Mouse (Mus musculus): Measurements from ENCODE around the gene Aknad1. TPM values are rescaled to one million over a fixed set of nuclear protein-coding genes. Genes with fewer than 3 reads are reported as not detected.

Gene Aknad1
- polyA plus RNA-seq, 1 experiment: 2.9 TPM

DNA sequence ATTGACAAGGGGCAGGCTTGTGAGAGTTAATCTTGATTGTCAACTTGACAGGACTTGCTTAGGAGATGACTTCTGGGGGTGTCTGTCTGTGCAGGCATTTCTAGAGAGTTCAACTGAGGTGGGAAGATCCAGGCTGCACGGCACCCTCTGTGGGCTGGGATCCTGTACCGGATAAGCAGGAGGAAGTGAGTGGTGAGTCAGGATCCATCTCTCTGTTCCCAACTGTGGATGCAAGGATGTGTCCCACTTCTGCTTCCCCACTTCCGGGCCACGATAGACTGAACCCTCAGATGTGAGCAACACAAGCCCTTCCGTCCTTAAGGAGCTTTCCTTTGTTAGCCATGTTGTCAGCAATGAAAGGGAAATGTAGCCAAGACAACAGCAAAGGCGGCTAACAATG, 47.1 kb downstream of the Aknad1 start:
- TF ChIP-seq E2F4 (IDR thresholded peaks at IDR 0.05; ENCODE audit: insufficient read depth): no peak
- no peak for TF ChIP-seq MAX (IDR thresholded peaks at IDR 0.05; ENCODE audit: low read depth)
- no peak for TF ChIP-seq MYOG (IDR thresholded peaks at IDR 0.05; ENCODE audit: control insufficient read depth in 1 of 3, insufficient read depth in 1 of 3, insufficient read length in 2 of 3, low read depth in 2 of 3)
- TF ChIP-seq MYOD1 (IDR thresholded peaks at IDR 0.05; ENCODE audit: control insufficient read depth in 1 of 3, insufficient read length in 2 of 3, low read depth in 2 of 3): no peak
- TF ChIP-seq POLR2AphosphoS2 (IDR thresholded peaks at IDR 0.05; ENCODE audit: insufficient read length, low read depth): no peak
- TF ChIP-seq REST (IDR thresholded peaks at IDR 0.05; ENCODE audit: insufficient read depth, insufficient read length): no peak
- peaks cover 7% of the 10 kb centered on the region for H3K36me3 ChIP-seq (ENCODE audit: control insufficient read depth, insufficient read depth)
- no peak overlapping the region for H3K4me2 ChIP-seq (ENCODE audit: low read depth)

DNA sequence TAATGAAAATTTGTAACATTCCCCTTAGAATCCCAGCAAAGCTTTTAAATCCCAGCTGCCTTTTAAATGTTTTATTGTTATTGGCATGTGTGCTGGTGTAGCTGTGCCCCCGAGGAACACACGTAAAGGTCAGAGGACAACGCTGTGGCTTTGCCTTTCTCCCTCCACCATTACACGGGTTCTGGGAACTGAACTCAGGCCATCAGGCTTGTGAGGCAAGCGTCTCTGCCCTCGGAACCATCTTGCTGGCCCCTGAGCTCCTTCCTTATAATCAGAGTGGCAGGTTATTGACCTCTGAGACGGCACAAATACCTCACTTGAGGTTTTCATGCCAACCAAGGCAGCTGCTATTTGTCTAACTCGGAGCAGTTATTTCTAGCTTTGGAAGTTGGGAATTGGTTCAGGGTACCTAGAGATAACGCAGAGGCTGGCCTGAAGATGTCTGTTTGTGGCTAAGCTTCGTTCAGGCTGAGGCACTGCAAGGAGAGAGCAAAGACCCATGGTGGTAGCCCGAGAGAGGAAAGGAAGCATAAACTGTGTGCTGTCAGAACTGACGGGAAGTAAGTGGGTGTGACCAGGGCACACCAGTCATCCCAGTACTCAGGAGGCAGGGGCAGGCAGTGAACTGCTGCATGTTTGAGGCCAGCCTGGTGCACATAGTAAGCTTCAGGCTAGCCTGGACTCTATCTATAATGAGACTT, 48.4 kb downstream of the Aknad1 start:
- H3K27me3 ChIP-seq (ENCODE audit: control insufficient read depth, insufficient read depth, insufficient read length): no peaks in the 10 kb centered on the region
- peaks cover 10% of the 10 kb centered on the region for H3K36me3 ChIP-seq (ENCODE audit: control insufficient read depth, insufficient read depth)
- TF ChIP-seq POLR2AphosphoS2 (IDR thresholded peaks at IDR 0.05; ENCODE audit: insufficient read length, low read depth) (peak; percentile 19), TCF12 (IDR thresholded peaks at IDR 0.05; ENCODE audit: insufficient read depth, poor library complexity, severe bottlenecking) (no peak)

More for the DNA sequence above, 47.1 kb downstream of the Aknad1 start:
- no peaks in the 10 kb centered on the region for H3K79me2 ChIP-seq (ENCODE audit: control insufficient read depth, insufficient read depth)
- H3K27me3 ChIP-seq (ENCODE audit: control insufficient read depth, insufficient read depth, insufficient read length): no peaks in the 10 kb centered on the region
- H3ac ChIP-seq (ENCODE audit: control insufficient read depth, insufficient read length): no peak overlapping the region
- no peak overlapping the region for H3K4me3 ChIP-seq

DNA sequence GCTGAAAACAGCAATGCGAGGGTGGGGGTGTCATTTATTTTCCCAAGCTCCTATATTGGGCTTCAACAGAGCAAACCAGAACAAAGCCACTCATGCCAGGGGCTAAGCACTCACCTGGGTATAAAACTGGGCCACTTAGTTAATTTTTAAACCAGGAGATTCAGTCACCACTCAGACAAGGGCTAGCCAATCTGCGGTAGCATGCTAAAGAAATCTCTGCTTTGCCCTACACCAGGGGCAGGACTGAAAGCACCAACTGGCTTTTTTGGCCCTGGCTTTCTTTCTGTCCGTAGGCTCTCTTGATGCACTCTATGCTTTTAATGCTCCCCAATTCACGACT, 49.0 kb downstream of the Aknad1 start:
- Histone ChIP-seq H3K27me3 (ENCODE audit: control insufficient read depth, insufficient read depth, insufficient read length) (no peaks in the 10 kb centered on the region), H3K36me3 (ENCODE audit: control insufficient read depth, insufficient read depth) (peaks cover 13% of the 10 kb centered on the region), H3K79me2 (ENCODE audit: control insufficient read depth, insufficient read depth) (no peaks in the 10 kb centered on the region), H3ac (ENCODE audit: control insufficient read depth, insufficient read length) (no peak overlapping the region), H3K4me3 (no peak overlapping the region), H3K4me2 (ENCODE audit: low read depth) (no peak overlapping the region)
- TF ChIP-seq MYOD1 (IDR thresholded peaks at IDR 0.05; ENCODE audit: control insufficient read depth in 1 of 3, insufficient read length in 2 of 3, low read depth in 2 of 3) (no peak), MAX (IDR thresholded peaks at IDR 0.05; ENCODE audit: low read depth) (no peak), USF1 (IDR thresholded peaks at IDR 0.05; ENCODE audit: low read depth) (no peak), TCF12 (IDR thresholded peaks at IDR 0.05; ENCODE audit: insufficient read depth, poor library complexity, severe bottlenecking) (no peak), SRF (IDR thresholded peaks at IDR 0.05; ENCODE audit: control insufficient read depth, insufficient read length, low read depth) (no peak), E2F4 (IDR thresholded peaks at IDR 0.05; ENCODE audit: insufficient read depth) (no peak), POLR2A (IDR thresholded peaks at IDR 0.05; ENCODE audit: insufficient read length, low read depth) (no peak), REST (IDR thresholded peaks at IDR 0.05; ENCODE audit: insufficient read depth, insufficient read length) (no peak), CEBPB (IDR thresholded peaks at IDR 0.05; ENCODE audit: insufficient read depth, poor library complexity, severe bottlenecking) (no peak), POLR2AphosphoS2 (IDR thresholded peaks at IDR 0.05; ENCODE audit: insufficient read length, low read depth) (no peak), MYOG (IDR thresholded peaks at IDR 0.05; ENCODE audit: control insufficient read depth in 1 of 3, insufficient read depth in 1 of 3, insufficient read length in 2 of 3, low read depth in 2 of 3) (no peak), TCF3 (IDR thresholded peaks at IDR 0.05; ENCODE audit: insufficient read length, low read depth) (no peak)

More for the DNA sequence above, 48.4 kb downstream of the Aknad1 start:
- no peaks in the 10 kb centered on the region for H3K79me2 ChIP-seq (ENCODE audit: control insufficient read depth, insufficient read depth)
- no peak overlapping the region for H3K4me3 ChIP-seq
- H3ac ChIP-seq (ENCODE audit: control insufficient read depth, insufficient read length): no peak overlapping the region
- H3K4me2 ChIP-seq (ENCODE audit: low read depth): no peak overlapping the region

DNA sequence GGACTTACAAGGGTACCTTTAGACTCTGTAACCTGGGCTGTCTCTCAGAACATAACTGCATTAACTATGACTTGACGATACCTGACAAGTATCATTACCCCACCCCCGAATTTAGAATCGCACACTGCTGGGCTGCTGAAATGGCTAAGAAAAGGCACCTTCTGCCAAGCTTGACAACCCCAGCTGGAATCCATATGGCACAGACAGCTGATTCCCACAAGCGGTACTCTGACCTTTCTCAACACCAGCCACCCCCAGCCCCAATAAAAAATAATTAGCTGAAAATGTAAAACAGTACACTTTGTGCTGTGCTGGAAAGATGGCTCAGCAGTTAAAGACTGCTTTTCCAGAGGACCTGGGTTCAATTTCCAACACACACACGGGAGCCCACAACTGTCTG, 49.8 kb downstream of the Aknad1 start:
- Histone ChIP-seq H3K4me2 (ENCODE audit: low read depth) (no peak overlapping the region), H3K4me3 (no peak overlapping the region), H3K27me3 (ENCODE audit: control insufficient read depth, insufficient read depth, insufficient read length) (no peaks in the 10 kb centered on the region), H3K79me2 (ENCODE audit: control insufficient read depth, insufficient read depth) (no peaks in the 10 kb centered on the region), H3ac (ENCODE audit: control insufficient read depth, insufficient read length) (no peak overlapping the region), H3K36me3 (ENCODE audit: control insufficient read depth, insufficient read depth) (peaks cover 22% of the 10 kb centered on the region)
- TF ChIP-seq SRF (IDR thresholded peaks at IDR 0.05; ENCODE audit: control insufficient read depth, insufficient read length, low read depth) (no peak), USF1 (IDR thresholded peaks at IDR 0.05; ENCODE audit: low read depth) (no peak), CEBPB (IDR thresholded peaks at IDR 0.05; ENCODE audit: insufficient read depth, poor library complexity, severe bottlenecking) (no peak), TCF3 (IDR thresholded peaks at IDR 0.05; ENCODE audit: insufficient read length, low read depth) (no peak), TCF12 (IDR thresholded peaks at IDR 0.05; ENCODE audit: insufficient read depth, poor library complexity, severe bottlenecking) (no peak), POLR2A (IDR thresholded peaks at IDR 0.05; ENCODE audit: insufficient read length, low read depth) (no peak), MAX (IDR thresholded peaks at IDR 0.05; ENCODE audit: low read depth) (no peak), MYOG (IDR thresholded peaks at IDR 0.05; ENCODE audit: control insufficient read depth in 1 of 3, insufficient read depth in 1 of 3, insufficient read length in 2 of 3, low read depth in 2 of 3) (no peak), REST (IDR thresholded peaks at IDR 0.05; ENCODE audit: insufficient read depth, insufficient read length) (no peak)

DNA sequence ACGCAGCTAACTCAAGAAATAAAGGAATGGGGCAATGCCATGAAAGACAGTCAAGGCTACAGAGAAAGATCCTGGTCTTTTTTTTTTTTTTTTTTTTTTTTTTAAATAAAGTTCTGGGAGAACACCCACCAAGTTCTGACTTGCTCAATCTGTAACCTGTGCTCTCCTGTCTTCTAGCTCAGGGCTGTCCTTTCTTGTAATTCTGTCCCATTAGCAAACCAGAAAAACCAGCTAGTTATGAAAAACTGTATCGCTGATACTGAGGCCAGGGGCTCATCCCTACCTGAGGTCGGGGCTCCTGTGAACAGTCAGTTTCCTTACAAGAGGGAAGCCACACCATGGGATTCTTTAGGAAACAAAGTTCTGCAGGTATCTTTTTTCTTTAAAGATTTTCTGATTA, 51.0 kb downstream of the Aknad1 start:
- H3K27me3 ChIP-seq (ENCODE audit: control insufficient read depth, insufficient read depth, insufficient read length): no peaks in the 10 kb centered on the region
- TF ChIP-seq SRF (IDR thresholded peaks at IDR 0.05; ENCODE audit: control insufficient read depth, insufficient read length, low read depth) (no peak), MAX (IDR thresholded peaks at IDR 0.05; ENCODE audit: low read depth) (no peak), POLR2A (IDR thresholded peaks at IDR 0.05; ENCODE audit: insufficient read length, low read depth) (no peak), MYOG (IDR thresholded peaks at IDR 0.05; ENCODE audit: control insufficient read depth in 1 of 3, insufficient read depth in 1 of 3, insufficient read length in 2 of 3, low read depth in 2 of 3) (no peak), POLR2AphosphoS2 (IDR thresholded peaks at IDR 0.05; ENCODE audit: insufficient read length, low read depth) (no peak), MYOD1 (IDR thresholded peaks at IDR 0.05; ENCODE audit: control insufficient read depth in 1 of 3, insufficient read length in 2 of 3, low read depth in 2 of 3) (no peak), E2F4 (IDR thresholded peaks at IDR 0.05; ENCODE audit: insufficient read depth) (no peak), CEBPB (IDR thresholded peaks at IDR 0.05; ENCODE audit: insufficient read depth, poor library complexity, severe bottlenecking) (no peak), USF1 (IDR thresholded peaks at IDR 0.05; ENCODE audit: low read depth) (no peak), TCF12 (IDR thresholded peaks at IDR 0.05; ENCODE audit: insufficient read depth, poor library complexity, severe bottlenecking) (no peak), REST (IDR thresholded peaks at IDR 0.05; ENCODE audit: insufficient read depth, insufficient read length) (no peak), TCF3 (IDR thresholded peaks at IDR 0.05; ENCODE audit: insufficient read length, low read depth) (no peak)
- no peak overlapping the region for H3ac ChIP-seq (ENCODE audit: control insufficient read depth, insufficient read length)

More for the DNA sequence above, 51.0 kb downstream of the Aknad1 start:
- H3K4me2 ChIP-seq (ENCODE audit: low read depth): no peak overlapping the region
- H3K79me2 ChIP-seq (ENCODE audit: control insufficient read depth, insufficient read depth): no peaks in the 10 kb centered on the region
- H3K36me3 ChIP-seq (ENCODE audit: control insufficient read depth, insufficient read depth): peaks cover 27% of the 10 kb centered on the region
- H3K4me3 ChIP-seq: no peak overlapping the region
